Mouse (Mus musculus) G1E (cell line): Measurements from ENCODE around the gene Fam169a.

Source experiments
- CTCF ChIP-seq: IDR thresholded peaks from 2 replicates; pipeline ENCODE4 v1.5.1; 2012; ENCODE audit warnings: low read depth, low read length, inconsistent platforms, mixed read lengths
- GATA1 ChIP-seq: IDR thresholded peaks from 2 replicates; pipeline ENCODE4 v1.6.1; 2012; ENCODE audit warnings: borderline replicate concordance, low read length, inconsistent platforms, mixed read lengths

DNA sequence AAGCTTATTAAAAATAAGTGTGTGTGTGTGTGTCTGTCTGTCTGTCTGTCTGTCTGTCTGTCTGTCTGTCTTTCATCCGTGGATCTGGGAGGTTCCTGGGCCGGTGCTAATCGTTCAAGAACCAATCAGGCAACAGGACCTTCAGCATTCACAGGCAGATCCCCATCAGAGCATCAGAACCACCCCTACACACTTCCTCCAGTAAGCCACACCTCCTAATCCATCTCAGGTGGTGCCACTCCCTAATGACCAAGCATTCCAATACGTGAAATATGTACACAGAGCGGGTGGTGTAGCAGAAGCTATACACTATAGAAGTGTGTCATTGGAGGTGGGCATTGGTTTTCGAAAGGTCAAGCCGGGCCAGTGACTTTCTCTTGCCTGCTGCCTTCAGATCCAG lies 15.3 kb downstream of the Fam169a start:
- TF ChIP-seq CTCF = no peak
- TF ChIP-seq GATA1 = no peak
